Mouse (Mus musculus) kidney, adult 2 months (tissue): ENCODE results near the gene Sh3kbp1. TPM values are rescaled to one million over a fixed set of nuclear protein-coding genes. Genes with fewer than 3 reads are reported as not detected.
A peak's percentile ranks its signal among the peaks of the same experiment; 100 is the strongest.

Experiments
- DNase-seq: peaks from one replicate; pipeline ENCODE4 v3.0.0; 2021
- H3K27ac ChIP-seq: fragments of 200-500 bp; 2 replicates; pipeline ENCODE4 v1.5.1; 2012; ENCODE audit warnings: low read depth, low read length, control low read depth, inconsistent platforms; ENCODE audit not compliant: insufficient read depth
- H3K27me3 ChIP-seq: fragments of 200-500 bp; replicated peaks from 2 replicates; pipeline ENCODE4 v1.6.1; 2012; ENCODE audit warnings: mild to moderate bottlenecking, moderate library complexity, low read length, inconsistent platforms; ENCODE audit not compliant: control insufficient read depth, insufficient read depth
- H3K36me3 ChIP-seq: fragments of 200-500 bp; 2 replicates; pipeline ENCODE4 v1.6.1; 2012; ENCODE audit warnings: mild to moderate bottlenecking, moderate library complexity, low read length, inconsistent platforms; ENCODE audit not compliant: control insufficient read depth, insufficient read depth
- H3K4me1 ChIP-seq: fragments of 200-500 bp; 2 replicates; pipeline ENCODE4 v1.6.1; 2011; ENCODE audit warnings: low read length; ENCODE audit not compliant: control insufficient read depth, insufficient read depth
- H3K4me3 ChIP-seq: fragments of 200-500 bp; 2 replicates; pipeline ENCODE4 v1.5.1; 2011; ENCODE audit warnings: mild to moderate bottlenecking, low read depth, low read length, control low read depth; ENCODE audit not compliant: insufficient read depth
- CTCF ChIP-seq: fragments of 200-500 bp; conservative IDR thresholded peaks from 2 replicates; pipeline ENCODE4 v1.5.1; 2011; ENCODE audit warnings: low read depth, mild to moderate bottlenecking, control low read depth, low read length, moderate library complexity, mixed read lengths; ENCODE audit not compliant: insufficient read depth, insufficient read length
- POLR2A ChIP-seq: fragments of 200-500 bp; IDR thresholded peaks from one replicate; pipeline ENCODE4 v1.6.1; 2011; ENCODE audit warnings: low read depth, low read length, control low read depth
- WGBS: fragments of 180-500 bp; shearing (Covaris S2); methylation state at CpG from one replicate; pipeline ENCODE4 v1.1.7; 2018; 5-methylcytosine and 5-hydroxymethylcytosine counted together
- polyA plus RNA-seq: library from polyadenylated mRNA; depleted of rRNA; stranded (reverse); fragments of >200 nt; gene quantifications from 2 replicates; pipeline ENCODE4 v1.2.3, GENCODE M21; 2012

The Sh3kbp1 gene
- polyA plus RNA-seq, 1 experiment: 9.4 TPM

- Histone ChIP-seq H3K4me3 (no peak overlapping the region), H3K4me1 (no peaks in the 10 kb centered on the region), H3K27ac (no peak overlapping the region), H3K36me3 (no peaks in the 10 kb centered on the region), H3K27me3 (no peaks in the 10 kb centered on the region)
- no peak for DNase-seq
- 52% methylated on average over 5 of the region's 5 CpGs for WGBS
- no peak for TF ChIP-seq POLR2A
- no peak for TF ChIP-seq CTCF
Measured at GRCm38 (mm10) chrX:159744035-159744434, 117.0 kb downstream of the Sh3kbp1 start.

DNA sequence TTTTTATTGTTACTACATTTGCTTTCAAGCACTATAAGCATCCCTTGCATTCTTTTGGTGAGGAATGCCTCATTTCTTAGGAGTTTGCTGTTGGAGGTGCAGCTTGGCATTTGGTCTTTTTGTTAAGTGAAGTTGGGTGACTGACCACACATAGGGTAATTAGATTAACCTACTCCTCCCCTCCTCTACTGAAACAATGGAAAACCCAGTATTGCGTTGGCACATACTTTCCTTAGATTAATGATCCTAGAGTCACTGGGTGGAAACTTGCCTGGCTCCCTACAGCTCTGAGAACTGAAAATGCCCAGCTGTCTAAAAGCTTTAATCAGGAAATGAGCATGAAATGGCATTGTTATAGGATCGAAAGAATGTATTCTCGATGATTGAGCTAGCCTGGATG is 117.5 kb downstream of the Sh3kbp1 start:
- DNase-seq: no peak
- Histone ChIP-seq H3K4me3 (no peak overlapping the region), H3K27me3 (no peaks in the 10 kb centered on the region), H3K4me1 (no peaks in the 10 kb centered on the region), H3K36me3 (no peaks in the 10 kb centered on the region), H3K27ac (no peak overlapping the region)
- TF ChIP-seq POLR2A: no peak
- no peak for TF ChIP-seq CTCF
- 15% methylated on average over 3 of the region's 3 CpGs for WGBS

- H3K4me1 ChIP-seq: no peaks in the 10 kb centered on the region
- H3K4me3 ChIP-seq: no peak overlapping the region
- no peak overlapping the region for H3K27ac ChIP-seq
- no peaks in the 10 kb centered on the region for H3K36me3 ChIP-seq
- 82% methylated on average over 1 of the region's 1 CpGs for WGBS
- no peaks in the 10 kb centered on the region for H3K27me3 ChIP-seq
- TF ChIP-seq CTCF (peak; percentile 49), POLR2A (no peak)
- DNase-seq: peak; percentile 31
Measured at GRCm38 (mm10) chrX:159751834-159752233, 124.8 kb downstream of the Sh3kbp1 start.

DNA sequence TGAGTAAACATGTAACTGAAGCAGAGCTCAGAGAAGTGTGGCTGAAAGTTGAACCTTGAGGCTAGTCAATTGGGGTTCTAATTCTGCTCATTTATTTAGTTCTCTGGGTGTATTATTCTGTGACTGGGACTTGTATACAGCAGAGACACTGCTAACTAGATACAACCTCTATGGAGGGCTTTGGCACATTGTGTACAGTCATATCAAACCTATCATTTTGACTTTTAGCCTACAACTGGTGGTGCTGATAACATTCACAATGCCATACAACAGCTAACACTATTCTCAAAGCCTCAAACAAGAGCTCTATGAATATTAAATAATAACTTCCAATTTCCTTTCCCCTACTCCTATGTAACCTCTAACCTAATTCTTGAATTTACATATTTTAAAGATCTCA is 129.2 kb downstream of the Sh3kbp1 start:
- no peak for DNase-seq
- Histone ChIP-seq H3K27me3 (no peaks in the 10 kb centered on the region), H3K4me1 (no peaks in the 10 kb centered on the region), H3K4me3 (no peak overlapping the region), H3K27ac (no peak overlapping the region), H3K36me3 (no peaks in the 10 kb centered on the region)
- TF ChIP-seq CTCF (no peak), POLR2A (no peak)

- no peaks in the 10 kb centered on the region for H3K27me3 ChIP-seq
- no peaks in the 10 kb centered on the region for H3K36me3 ChIP-seq
- H3K4me1 ChIP-seq: no peaks in the 10 kb centered on the region
- TF ChIP-seq POLR2A (no peak), CTCF (no peak)
- no peak overlapping the region; the same call in 1 of the 2 replicates for H3K27ac ChIP-seq
- H3K4me3 ChIP-seq: no peak overlapping the region
- no peak for DNase-seq
- 89% methylated on average over 7 of the region's 7 CpGs for WGBS
Measured at GRCm38 (mm10) chrX:159756901-159757821, 130.1 kb downstream of the Sh3kbp1 start.

DNA sequence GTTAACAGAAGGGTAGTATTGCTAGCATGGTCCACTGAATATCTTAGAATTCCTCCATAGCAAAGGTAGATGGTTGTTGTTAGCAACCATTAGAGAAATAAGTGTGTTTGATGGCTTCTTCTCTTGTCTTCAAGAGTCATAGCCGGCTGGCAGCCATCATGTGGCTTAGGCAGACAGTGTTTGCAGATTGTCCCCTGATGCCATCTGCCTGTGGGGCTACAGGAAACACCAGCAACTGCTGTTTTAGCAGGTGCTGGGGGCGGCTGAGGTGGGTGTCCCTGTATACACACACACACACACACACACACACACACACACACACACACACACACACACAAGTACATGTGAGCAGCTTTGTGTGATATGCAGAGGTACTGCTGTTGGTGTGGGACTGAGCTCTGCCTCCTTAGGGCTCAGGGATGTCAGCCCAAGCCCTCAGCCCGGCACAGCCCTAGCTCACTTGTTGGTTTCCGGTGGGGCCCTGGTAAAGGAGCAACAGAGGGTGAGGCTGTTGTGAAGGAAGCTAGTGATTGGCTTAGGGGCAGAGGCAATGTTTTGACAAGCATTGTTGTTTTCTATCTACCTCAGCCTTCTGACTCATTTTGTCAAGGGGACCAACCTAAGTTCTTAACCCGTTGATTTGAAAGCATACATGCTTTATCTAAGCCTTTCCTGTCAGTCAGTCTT is 130.9 kb downstream of the Sh3kbp1 start:
- H3K4me1 ChIP-seq: no peaks in the 10 kb centered on the region
- no peak overlapping the region for H3K27ac ChIP-seq
- no peaks in the 10 kb centered on the region for H3K27me3 ChIP-seq
- DNase-seq: no peak
- TF ChIP-seq CTCF (no peak), POLR2A (no peak)
- 87% methylated on average over 5 of the region's 5 CpGs for WGBS
- no peak overlapping the region for H3K4me3 ChIP-seq
- no peaks in the 10 kb centered on the region for H3K36me3 ChIP-seq

DNA sequence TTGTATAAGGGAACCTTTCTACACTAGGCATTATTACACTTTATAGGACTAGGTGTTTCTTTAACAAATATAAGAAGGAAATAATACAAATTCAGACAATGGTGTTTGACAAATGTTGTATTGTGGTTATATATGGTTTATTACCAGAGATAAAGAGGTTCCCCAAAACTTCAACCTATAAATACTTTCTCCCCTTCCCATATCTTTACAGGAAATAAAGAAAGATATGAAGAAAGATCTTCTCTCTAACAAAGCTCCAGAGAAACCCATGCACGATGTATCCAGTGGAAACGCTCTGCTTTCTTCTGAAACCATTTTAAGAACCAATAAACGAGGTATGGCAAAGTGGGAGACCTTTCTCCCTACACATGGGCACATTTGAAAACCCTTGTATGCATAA is 136.7 kb downstream of the Sh3kbp1 start:
- no peaks in the 10 kb centered on the region for H3K36me3 ChIP-seq
- no peak overlapping the region for H3K27ac ChIP-seq
- WGBS: 94% methylated on average over 3 of the region's 3 CpGs
- DNase-seq: no peak
- no peaks in the 10 kb centered on the region for H3K4me1 ChIP-seq
- TF ChIP-seq POLR2A: no peak
- no peak for TF ChIP-seq CTCF
- H3K27me3 ChIP-seq: no peaks in the 10 kb centered on the region
- no peak overlapping the region for H3K4me3 ChIP-seq
